Mouse (Mus musculus): ENCODE measurements around the gene Mlf1. TPM values are rescaled to one million over a fixed set of nuclear protein-coding genes. Genes with fewer than 3 reads are reported as not detected.
A peak's percentile ranks its signal among the peaks of the same experiment; 100 is the strongest.

Gene Mlf1
- polyA plus RNA-seq, 1 experiment from 2014 or later, result 29.2 TPM

DNA sequence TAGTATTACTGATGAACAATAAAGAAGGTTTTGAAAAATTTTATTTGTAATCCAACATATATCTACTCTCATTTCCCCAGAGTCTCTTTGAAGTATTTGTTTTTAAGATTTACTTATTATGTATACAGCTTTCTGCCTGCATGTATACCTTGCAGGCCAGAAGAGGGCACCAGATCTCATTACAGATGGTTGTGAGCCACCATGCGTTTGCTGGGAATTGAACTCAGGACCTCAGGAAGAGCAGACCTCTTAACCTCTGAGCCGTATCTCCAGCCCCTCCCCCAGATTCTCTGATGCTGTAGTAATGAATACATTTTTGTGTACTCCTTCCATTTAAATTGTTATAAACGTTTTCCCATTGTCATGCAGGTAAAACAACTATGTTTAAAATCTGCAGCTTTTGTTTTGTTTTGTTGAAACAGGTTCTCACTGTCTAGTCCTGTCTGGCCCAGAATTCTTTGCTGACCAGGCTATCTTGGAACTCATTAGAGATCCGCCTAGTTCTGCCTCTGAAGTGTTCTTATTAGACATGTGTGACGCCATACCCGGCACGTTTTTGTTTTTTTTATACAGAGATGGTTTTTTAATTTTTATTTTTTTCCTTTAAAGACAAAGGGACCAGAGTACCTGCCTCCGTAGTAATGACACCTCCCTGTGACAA lies 55.6 kb downstream of the Mlf1 start:
- Histone ChIP-seq H3K4me2 (peak overlapping the region; percentile 90; the same call in 1 of the 2 replicates), H3K9ac (ENCODE audit: low read length) (no peak overlapping the region; the same call in 1 of the 2 replicates), H3K36me3 (ENCODE audit: control insufficient read depth, insufficient read depth, low read length) (peaks cover 2% of the 10 kb centered on the region; the same call in 1 of the 2 replicates), H3K27ac (ENCODE audit: low read depth, low read length) (no peak overlapping the region), H3K27me3 (ENCODE audit: control insufficient read depth, insufficient read depth, low read length) (no peaks in the 10 kb centered on the region), H3K4me3 (ENCODE audit: low read depth, low read length) (peak overlapping the region; percentile 96), H3K4me1 (ENCODE audit: control insufficient read depth, insufficient read depth, low read length) (peaks cover 7% of the 10 kb centered on the region), H3K9me3 (ENCODE audit: control insufficient read depth, low read length) (peaks cover 4% of the 10 kb centered on the region; the same call in 1 of the 2 replicates)
- ATAC-seq (ENCODE audit: low FRiP score) (peak; percentile 45), DNase-seq (ENCODE audit: low spot score, missing footprints) (no peak)
- WGBS, result 34% methylated on average over 8 of the region's 8 CpGs

DNA sequence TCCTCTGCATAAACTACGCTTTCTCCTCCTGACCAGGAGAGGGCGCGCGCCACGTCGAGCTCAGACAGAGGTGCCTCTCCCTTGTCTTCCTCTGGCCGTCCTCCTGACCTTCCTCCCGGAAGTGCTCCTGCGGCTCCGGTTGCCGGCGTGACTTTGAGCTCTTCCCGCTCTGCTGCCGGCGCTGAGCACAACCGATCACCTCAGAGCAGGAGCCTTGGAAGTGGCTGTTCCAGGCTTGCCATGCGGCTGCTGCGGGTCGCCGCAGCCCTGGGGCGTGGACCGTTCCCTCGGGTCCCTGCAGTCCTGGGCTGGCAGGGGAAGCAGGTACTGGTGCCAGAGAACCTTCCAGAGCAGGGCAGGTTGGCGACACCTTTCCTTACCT lies 56.1 kb downstream of the Mlf1 start, which contains the start of gene Gfm1:
TSS of gene Gfm1 (plus strand) at position 98 of the 382 bp plus-strand sequence.
- WGBS, result under 1% methylated on average over 24 of the region's 24 CpGs
- ATAC-seq (ENCODE audit: low FRiP score) (peak; percentile 94), DNase-seq (ENCODE audit: low spot score, missing footprints) (peak; percentile 95)
- H3K9me3 ChIP-seq (ENCODE audit: control insufficient read depth, low read length), result peaks cover 4% of the 10 kb centered on the region; the same call in 1 of the 2 replicates
- peak within 1 kb of the TSS; percentile 90 for H3K4me2 ChIP-seq
- H3K27ac ChIP-seq (ENCODE audit: low read depth, low read length), result no peak within 1 kb of the TSS
- no peaks in the 10 kb centered on the region for H3K27me3 ChIP-seq (ENCODE audit: control insufficient read depth, insufficient read depth, low read length)
- peak within 1 kb of the TSS; percentile 86 for H3K9ac ChIP-seq (ENCODE audit: low read length)
- peaks cover 7% of the 10 kb centered on the region for H3K4me1 ChIP-seq (ENCODE audit: control insufficient read depth, insufficient read depth, low read length)
- H3K4me3 ChIP-seq (ENCODE audit: low read depth, low read length), result peak within 1 kb of the TSS; percentile 96
- peaks cover 2% of the 10 kb centered on the region; the same call in 1 of the 2 replicates for H3K36me3 ChIP-seq (ENCODE audit: control insufficient read depth, insufficient read depth, low read length)

DNA sequence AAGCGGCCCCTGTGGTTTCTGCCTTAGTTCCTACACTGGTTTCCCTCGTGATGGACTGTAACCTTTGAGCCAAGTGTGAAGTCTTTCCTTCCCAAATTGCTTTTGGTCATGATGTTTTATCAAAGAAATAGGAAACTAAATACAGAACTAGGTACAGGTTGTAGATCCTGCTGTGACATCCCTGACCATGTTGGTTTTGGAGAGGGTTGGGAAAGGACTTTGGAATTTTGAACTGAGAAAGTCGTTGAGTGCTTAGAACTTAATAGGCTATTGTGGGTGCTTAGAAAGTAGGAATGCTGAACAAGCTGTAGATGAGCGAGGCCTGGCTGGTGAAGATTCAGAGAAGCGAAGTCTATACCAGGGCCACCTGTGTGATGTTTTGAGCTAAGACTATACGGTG lies 60.1 kb downstream of the Mlf1 start:
- H3K27me3 ChIP-seq (ENCODE audit: control insufficient read depth, insufficient read depth, low read length), result no peaks in the 10 kb centered on the region
- no peak overlapping the region for H3K4me2 ChIP-seq
- 93% methylated on average over 6 of the region's 6 CpGs for WGBS
- no peak for ATAC-seq (ENCODE audit: low FRiP score)
- no peak overlapping the region for H3K9ac ChIP-seq (ENCODE audit: low read length)
- H3K4me1 ChIP-seq (ENCODE audit: control insufficient read depth, insufficient read depth, low read length), result peaks cover 7% of the 10 kb centered on the region
- H3K27ac ChIP-seq (ENCODE audit: low read depth, low read length), result no peak overlapping the region
- H3K9me3 ChIP-seq (ENCODE audit: control insufficient read depth, low read length), result no peaks in the 10 kb centered on the region
- no peak for DNase-seq (ENCODE audit: low spot score, missing footprints)
- H3K4me3 ChIP-seq (ENCODE audit: low read depth, low read length), result no peak overlapping the region
- H3K36me3 ChIP-seq (ENCODE audit: control insufficient read depth, insufficient read depth, low read length), result peaks cover 6% of the 10 kb centered on the region; the same call in 1 of the 2 replicates

DNA sequence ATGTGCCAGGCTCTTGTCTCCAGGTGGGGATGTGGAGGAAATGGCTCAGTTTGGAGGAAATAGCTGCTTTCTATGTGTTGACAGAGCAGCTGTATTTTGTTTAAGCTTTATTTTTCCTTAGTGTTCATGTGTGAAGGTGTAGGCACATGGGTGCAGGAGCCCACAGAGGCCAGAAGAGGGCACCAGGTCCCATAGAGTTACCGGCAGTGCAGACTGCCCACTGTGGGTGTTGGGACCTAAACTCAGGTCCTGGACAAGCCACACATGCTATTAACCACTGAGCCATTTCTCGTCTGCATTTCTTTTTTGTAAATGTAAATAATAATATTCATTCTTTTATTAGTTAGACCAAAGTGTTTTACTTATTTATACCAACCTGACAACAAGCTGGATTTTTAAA lies 73.2 kb downstream of the Mlf1 start:
- H3K9ac ChIP-seq (ENCODE audit: low read length), result no peak overlapping the region
- peaks cover 18% of the 10 kb centered on the region for H3K36me3 ChIP-seq (ENCODE audit: control insufficient read depth, insufficient read depth, low read length)
- no peak for DNase-seq (ENCODE audit: low spot score, missing footprints)
- no peaks in the 10 kb centered on the region for H3K27me3 ChIP-seq (ENCODE audit: control insufficient read depth, insufficient read depth, low read length)
- H3K4me1 ChIP-seq (ENCODE audit: control insufficient read depth, insufficient read depth, low read length), result no peaks in the 10 kb centered on the region
- no peak for ATAC-seq (ENCODE audit: low FRiP score)
- H3K4me2 ChIP-seq, result no peak overlapping the region
- 98% methylated on average over 2 of the region's 2 CpGs for WGBS
- H3K4me3 ChIP-seq (ENCODE audit: low read depth, low read length), result no peak overlapping the region
- H3K9me3 ChIP-seq (ENCODE audit: control insufficient read depth, low read length), result no peaks in the 10 kb centered on the region
- H3K27ac ChIP-seq (ENCODE audit: low read depth, low read length), result no peak overlapping the region

Other genes starting within 250 kb of the Mlf1 start
- gene Gm17402, start 1.1 kb downstream of the Mlf1 start, polyA plus RNA-seq (2014; fragmentation: Nextera tagmentation; extraction: Ambion mirVana), result not detected in 2 replicates
- gene Gfm1, start 56.0 kb downstream of the Mlf1 start, polyA plus RNA-seq (2014; fragmentation: Nextera tagmentation; extraction: Ambion mirVana), result 49.9 and 51.9 TPM in 2 replicates
- gene Lxn, start 89.8 kb downstream of the Mlf1 start, polyA plus RNA-seq (2014; fragmentation: Nextera tagmentation; extraction: Ambion mirVana), result 65.2 and 65.3 TPM in 2 replicates
- gene Rarres1, start 141.4 kb downstream of the Mlf1 start, polyA plus RNA-seq (2014; fragmentation: Nextera tagmentation; extraction: Ambion mirVana), result 0.77 and 1.2 TPM in 2 replicates
- gene Mfsd1, start 208.6 kb downstream of the Mlf1 start, polyA plus RNA-seq (2014; fragmentation: Nextera tagmentation; extraction: Ambion mirVana), result 68.0 and 72.4 TPM in 2 replicates

Data from midbrain, embryonic 11.5 days (tissue).